Mouse (Mus musculus) small intestine, adult 2 months (tissue): ENCODE results near the gene Adar.
A peak's percentile ranks its signal among the peaks of the same experiment; 100 is the strongest.

Experiments used
- CTCF ChIP-seq: fragments of 200-500 bp; IDR thresholded peaks from 2 replicates; pipeline ENCODE4 v1.5.1; 2012; ENCODE audit warnings: low read depth, mild to moderate bottlenecking, control low read depth, inconsistent platforms, low read length, moderate library complexity, mixed read lengths; ENCODE audit not compliant: insufficient replicate concordance, insufficient read length; ENCODE audit errors: extremely low read depth
- POLR2A ChIP-seq: fragments of 200-500 bp; IDR thresholded peaks from 2 replicates; pipeline ENCODE4 v1.6.1; 2012; ENCODE audit warnings: low read depth, mild to moderate bottlenecking, control low read depth, inconsistent platforms, low read length, moderate library complexity

GRCm38 (mm10) chr3:89727028-89727427 is 12.2 kb downstream of the Adar start:
- no peak for TF ChIP-seq POLR2A
- peak; percentile 60; the same call in 1 of the 2 replicates for TF ChIP-seq CTCF
